Mouse (Mus musculus): ENCODE measurements at regions not wholly inside any gene's neighbourhood (a gene's known extent, or its start where the extent isn't known, plus 50 kb on each side); places are given as distances from the start of the nearest gene placed in this dataset.

DNA sequence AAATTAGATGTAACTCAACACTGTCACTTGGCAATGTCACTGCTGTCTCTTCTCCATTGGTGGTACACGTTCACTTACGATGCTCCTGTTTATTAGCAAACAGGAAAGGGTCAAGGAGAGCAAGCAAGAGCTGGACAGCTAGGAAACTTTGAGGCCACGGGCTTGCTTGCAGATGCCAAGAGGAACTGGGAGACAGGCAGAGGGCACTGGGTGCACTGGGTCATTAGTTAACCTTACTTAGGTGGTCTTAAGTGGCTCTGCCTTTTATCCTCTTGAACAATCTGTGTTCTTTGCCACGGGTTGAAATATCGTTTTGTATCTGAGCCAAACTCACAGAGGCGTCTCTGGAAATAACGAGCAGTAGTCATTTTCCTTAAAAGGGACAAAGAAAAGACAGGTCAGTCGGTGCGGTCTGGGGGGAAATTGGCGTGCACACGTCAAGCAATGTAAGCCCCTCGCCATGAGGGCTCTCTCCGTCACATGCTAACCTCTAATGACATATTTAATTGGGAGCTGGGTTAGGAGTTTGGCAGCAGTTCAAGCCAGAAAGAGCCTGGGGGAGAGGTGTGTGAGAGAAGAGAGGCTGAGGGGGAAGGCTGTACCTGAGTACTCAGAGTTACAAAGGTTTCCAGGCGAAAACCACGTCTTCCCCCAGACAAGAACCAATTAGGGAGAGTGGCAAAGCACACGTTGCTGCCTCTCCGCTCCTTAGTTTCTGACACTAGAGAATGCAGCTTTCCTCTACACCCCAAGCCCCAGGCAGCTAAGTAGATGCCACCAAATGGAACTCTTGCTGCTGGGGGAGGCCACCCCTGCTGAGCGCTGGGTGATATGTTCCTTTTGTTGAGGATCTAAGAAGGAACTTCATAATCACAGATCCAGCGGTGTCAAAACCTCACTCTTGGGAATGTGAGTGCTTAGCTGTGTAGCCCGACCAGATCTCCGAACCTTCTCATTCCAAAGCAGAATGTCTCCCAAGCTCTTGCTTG is 140.0 kb upstream of the Tut7 start:
- DNase-seq (ENCODE audit: low spot score in 2 of 2): no peak

DNA sequence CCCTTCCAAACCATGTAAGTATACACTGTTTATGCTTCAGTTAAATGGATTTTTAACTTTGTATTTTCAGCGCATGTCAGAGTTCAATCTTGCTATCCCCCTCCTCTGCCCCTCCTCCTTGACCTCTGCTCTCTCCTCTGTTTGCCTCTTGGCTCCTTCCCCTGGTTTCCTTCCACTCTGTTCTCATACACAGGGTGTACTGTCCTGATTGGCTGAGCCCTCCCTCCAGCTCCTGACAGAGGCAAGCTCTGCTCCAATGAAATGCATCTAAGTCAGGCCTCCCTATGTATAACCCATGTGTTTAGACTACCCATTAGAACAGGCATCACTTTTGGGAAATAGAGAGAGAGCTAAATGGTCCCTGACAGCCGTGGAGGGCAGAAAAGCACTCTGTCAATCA is 133.5 kb upstream of the Tut7 start:
- DNase-seq (ENCODE audit: low spot score in 2 of 2): no peak

DNA sequence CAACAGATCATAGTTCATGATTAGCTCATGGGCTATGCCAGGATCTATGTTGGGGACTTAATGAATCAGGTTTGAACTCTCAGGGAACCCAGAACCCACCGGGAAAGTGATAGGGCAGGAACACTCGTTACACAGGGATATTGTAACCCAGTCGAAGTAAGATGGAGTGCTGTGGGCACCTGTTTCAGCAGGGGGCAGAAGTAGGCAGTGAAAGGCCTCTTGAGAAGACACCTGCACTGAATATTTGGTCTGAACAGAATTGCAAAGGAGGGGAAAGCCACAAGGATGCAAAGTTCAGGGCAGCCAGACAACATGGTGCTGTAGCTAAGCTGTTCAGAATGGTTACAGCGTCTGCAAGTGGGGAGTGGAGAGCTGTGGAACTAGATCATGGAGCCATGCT is 129.9 kb upstream of the Tut7 start:
- peak in 1 of 2 experiments; percentile 17 for DNase-seq (ENCODE audit: low spot score in 2 of 2)

DNA sequence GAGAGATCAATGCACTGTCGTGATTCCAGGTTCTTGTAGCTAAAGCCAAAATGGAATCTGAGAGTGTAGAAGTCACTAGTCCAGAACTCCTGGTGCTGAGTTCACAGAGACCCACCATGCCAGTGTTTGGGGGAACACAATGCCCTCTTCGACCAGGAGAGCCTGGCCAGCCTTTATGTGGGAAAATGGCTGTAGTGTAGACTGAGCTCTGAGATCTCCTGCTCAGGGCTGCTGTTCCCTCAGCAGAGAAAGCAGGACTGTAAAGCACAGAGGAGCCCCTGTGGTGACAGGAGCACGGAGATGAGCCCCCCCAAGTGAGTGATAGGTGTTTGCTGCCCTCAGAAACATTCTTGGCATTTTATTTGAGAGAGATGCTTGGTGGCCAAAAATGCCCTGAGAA is 129.2 kb upstream of the Tut7 start:
- DNase-seq (ENCODE audit: low spot score in 2 of 2): no peak

DNA sequence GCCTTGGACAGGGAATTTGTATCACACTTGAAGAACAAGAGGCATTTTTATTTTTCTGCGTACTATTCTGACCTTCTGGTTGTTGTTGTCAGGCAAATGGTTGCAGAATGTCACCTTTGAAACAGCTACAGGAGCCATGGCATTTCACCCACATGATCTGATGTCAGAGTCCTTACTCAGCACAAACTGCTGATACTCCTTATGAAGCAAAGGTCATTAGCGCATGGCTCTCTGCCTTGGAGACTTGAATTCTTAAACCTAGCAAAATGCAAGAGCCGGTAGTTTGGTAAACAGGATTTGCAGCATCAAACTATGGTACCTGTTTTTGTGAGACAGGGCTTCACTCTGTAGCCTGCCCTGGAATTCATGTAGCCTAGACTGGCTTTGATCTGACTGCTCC is 127.3 kb upstream of the Tut7 start:
- no peak for DNase-seq (ENCODE audit: low spot score in 2 of 2)

DNA sequence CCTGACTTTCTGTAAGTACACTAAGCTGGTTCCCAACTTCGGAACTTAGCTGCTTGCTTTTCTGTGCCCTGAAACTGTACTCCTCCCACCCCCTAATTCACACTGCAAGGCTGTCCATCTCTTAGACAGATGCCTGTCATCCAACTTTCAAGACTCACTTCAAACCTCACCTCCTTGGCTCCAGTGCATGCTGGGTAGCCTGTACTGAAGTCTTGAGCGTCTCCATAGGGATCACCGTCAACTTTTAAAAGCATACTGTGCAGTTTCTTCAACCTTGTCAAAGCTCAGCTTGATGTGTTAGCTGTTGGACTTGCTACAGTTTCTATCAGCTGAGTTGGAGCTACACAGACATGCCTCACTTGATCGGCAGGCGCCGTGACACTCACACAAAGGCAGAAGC is 126.5 kb upstream of the Tut7 start:
- DNase-seq (ENCODE audit: low spot score in 2 of 2): no peak

DNA sequence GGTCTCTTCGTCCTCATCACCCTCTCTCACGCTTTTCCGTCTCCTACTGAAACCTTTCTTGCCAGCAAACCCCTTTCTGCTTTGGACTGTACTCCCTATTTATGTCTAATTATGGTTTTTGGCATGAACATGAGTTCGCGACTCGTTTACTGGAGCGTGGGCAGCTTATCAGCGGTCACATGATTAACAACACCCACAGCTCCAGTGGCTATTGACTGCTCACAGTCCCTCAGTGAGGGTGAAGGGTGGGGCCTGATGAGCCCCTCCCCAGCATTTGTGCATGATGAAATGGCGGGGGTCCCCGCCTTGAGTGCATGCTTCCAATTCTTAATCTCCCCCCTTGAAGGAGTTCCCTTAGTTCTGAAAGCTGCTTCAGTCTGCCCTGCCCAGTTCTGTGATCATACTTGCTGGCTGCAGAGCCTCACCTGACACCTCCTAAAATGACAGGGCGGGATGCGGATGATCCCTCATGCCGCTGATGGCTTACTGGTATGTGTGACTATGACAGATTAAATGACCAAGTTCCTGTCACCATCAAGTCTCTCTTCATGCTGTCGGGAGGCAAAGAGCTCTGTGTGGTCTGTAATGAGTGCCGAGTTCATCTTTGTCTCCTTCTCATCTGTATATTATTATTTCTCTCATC is 125.7 kb upstream of the Tut7 start:
- peak in 1 of 2 experiments; percentile 15 for DNase-seq (ENCODE audit: low spot score in 2 of 2)

DNA sequence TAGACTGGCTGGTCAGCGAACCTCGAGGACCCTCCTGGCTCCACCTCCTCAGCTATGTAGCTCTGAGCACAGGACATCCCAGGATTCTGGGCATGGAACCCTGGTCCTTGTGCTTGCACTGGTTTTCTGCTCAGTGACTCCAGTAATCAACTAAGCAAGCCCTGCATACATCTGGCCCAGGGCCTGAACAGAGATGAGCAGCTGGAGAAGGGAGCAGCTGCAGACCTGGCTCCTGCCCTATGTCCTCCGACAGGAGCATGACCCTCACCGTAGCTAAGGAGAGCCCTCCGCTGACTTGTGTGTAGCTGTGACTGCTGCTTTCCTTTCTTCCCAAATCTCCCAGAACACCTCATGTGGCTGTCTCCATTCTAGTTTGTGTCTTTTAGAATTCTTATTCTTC is 124.5 kb upstream of the Tut7 start:
- no peak for DNase-seq (ENCODE audit: low spot score in 2 of 2)

DNA sequence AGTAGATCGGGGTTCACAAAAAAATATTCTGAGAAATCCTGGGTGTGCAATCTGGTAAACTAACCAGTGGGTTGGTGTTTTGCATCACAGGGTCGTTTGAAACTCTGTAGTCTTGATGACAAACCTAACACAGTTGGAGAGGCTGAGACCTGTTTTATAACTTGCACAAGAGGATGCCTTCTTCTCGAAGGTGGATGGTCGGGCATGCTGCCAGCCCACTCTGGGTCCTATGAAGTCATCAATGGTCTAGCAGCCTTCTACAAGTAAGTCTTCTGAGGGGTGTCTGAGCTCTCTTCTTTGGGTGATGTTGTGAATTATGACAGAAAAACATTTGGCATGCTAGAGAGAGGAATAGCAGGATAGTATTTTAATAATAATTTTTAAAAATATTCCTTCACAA is 123.6 kb upstream of the Tut7 start:
- no peak for DNase-seq (ENCODE audit: low spot score in 2 of 2)

DNA sequence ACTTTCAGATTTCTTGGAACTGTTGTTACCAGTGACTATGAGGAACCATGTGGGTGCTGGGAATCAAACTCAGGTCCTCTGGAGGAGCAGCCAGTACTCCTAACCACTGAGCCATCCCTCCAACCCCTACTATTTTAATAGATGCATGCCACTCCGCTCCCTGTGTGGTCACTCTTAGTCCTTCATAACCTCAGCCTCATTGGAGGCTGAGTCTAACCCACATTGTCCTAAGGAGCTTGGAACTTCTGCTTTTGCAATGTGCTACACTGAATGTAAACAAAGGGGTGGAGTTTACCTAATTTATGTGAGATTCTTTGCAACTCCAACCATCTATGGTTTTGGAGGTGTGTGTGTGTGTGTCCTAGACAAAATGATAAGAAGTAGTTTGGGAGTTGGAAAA is 122.7 kb upstream of the Tut7 start:
- DNase-seq (ENCODE audit: low spot score in 2 of 2): no peak

DNA sequence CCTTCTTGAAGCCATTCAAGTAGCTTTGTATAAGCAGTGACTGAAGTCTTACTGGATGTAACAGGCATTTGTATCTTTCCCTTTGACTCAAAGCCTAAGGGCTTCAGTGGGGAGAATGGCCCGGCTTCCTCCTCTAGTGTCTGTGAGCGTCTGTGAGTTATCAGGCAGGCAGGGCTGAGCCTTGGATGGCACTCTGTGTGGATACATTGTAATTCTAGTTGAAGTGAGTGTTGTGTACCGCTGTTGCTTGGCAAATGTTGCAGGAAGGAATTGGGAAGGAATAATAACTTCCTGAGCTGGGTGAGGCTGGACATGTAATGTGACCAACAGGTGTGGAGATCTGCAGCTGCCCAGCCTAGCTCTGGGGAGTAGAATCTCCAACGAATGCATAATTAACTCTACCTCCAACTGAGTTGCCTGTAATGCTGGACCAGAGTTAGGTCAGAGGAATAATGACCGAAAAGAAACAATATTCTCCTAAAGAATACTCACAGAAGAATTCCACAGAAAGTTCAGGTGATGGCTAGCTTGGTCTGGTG is 120.7 kb upstream of the Tut7 start:
- DNase-seq (ENCODE audit: low spot score in 2 of 2): no peak

DNA sequence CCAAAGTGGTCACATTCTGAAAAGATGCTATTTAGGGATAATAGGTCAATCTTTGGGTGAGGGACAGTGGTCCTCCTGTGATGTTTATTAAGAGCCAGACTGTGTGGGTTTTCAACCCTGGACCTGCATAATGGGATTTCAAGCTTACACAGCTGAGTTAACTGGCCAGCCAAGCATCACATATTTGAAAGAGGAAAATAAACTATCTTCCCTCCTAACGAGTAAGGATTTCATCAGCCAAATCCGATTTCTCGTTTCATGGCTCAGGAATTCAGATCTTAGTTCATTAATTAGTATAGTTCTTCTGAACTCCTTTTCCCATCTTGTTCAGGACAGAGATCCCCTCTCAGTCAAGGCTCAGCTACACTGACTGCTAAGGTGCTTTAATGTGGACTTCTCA is 120.1 kb upstream of the Tut7 start:
- no peak for DNase-seq (ENCODE audit: low spot score in 2 of 2)

DNA sequence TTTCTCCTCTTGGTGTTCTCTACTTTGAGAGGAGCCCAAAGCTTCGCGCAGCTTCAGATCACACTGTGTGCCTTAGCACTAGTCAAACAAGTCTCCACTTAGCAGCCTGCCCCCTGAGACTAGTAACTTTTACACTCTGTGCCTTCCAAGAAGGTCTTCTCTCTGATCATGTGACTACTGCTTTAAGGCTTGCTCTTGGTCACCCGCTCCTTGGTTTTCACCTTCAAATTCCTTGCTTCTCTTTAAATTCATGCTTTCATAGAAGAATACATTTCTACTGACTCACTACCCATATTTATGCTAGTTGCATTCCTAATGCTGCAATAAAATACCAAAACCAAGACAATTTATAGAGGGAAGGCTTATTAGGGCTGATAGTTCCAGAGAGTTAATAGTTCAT is 118.6 kb upstream of the Tut7 start:
- DNase-seq (ENCODE audit: low spot score in 2 of 2): no peak

DNA sequence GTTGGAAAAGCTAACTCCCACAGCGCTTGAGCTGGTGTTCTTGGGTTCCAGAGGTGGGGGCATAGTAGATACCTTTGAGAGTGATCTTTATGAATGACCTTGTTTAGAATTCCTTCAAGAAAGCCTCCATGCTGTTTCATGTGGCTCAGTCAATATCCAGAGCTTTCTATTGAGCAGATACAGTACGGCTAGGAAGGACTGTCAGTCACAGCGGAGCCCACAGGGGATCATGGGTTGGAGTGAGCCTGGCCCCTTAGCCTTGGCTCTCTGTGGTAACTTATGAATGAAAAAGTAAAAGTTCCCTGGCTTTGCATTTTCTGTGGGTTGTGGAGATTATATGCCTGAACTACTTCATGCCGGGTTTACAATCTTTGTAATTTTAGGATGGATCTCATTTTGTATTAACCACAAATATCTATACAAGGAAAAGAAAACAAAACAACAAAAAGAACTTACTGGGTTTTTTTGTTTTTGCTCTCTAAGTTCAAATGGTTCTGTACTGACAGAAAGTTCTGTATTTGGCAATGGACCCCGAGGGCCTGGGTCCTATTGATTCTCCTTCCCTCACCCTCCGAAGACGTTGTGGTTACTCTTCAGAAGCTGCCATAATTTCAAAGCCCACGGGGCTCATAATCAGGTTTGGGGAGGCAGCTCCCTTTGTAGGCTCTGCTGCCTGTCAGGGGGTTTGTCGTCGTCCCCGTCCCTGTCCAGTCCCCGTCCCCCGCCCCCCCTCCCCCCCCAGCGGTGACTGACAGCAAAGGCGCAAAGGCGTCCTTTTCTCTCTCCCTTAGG is 117.7 kb upstream of the Tut7 start:
- no peak for DNase-seq (ENCODE audit: low spot score in 2 of 2)

DNA sequence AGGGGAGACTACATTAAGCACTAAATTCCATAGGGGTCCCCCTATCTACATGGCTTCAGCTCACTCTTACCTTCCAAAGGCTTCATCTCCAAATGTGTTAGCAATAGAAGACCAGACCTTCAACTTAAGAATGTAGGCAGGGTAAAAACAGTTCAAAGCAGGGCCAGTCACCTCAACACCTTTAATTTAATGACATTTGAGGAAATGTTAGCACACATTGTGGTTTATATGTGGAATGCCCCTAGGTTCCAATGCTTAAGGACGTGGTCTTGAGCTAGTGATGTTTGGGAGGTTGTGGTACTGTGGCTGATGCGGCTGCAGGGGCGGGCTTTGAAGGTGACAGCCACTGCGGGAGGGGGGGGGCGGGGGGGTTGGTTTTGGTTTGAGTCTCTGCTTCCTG is 116.9 kb upstream of the Tut7 start:
- no peak for DNase-seq (ENCODE audit: low spot score in 2 of 2)

DNA sequence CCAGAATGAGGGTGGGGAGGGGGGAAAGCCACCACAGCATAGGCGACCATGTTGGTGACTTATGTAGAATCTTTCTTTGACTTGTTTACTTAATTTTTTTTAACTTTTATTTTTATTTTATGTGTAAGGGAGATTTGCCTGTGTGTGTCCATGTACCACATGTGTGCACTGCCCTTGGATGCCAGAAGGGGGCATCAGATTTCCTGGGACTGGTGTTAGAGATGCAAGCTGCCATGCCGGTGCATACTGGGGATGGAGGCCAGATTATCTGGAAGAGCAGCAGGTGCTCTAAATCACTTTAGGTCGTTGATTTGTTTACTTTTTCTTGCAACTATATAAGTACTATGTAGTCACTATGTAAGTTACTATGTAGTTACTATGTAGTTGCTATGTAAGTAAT is 114.2 kb upstream of the Tut7 start:
- DNase-seq (ENCODE audit: low spot score in 2 of 2): no peak

DNA sequence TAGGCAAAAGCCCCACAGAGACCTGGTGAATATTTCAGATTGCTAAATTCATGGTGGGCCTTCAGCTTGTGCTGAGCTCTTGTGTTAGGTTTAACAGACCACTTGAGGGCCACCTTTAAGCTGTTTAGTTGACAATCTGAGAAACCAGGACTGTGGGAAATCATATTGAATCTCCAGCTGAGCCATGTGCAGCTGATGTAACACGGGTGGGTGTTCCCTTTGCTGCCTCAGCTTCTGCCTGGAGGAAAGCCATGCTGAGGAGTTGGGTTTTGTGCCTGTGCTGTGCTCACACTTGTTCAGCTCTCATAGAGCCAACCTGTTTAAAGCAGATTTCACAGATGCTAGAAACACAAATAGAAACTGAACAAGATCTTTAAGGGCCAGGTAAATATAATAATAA is 111.6 kb upstream of the Tut7 start:
- no peak for DNase-seq (ENCODE audit: low spot score in 2 of 2)

DNA sequence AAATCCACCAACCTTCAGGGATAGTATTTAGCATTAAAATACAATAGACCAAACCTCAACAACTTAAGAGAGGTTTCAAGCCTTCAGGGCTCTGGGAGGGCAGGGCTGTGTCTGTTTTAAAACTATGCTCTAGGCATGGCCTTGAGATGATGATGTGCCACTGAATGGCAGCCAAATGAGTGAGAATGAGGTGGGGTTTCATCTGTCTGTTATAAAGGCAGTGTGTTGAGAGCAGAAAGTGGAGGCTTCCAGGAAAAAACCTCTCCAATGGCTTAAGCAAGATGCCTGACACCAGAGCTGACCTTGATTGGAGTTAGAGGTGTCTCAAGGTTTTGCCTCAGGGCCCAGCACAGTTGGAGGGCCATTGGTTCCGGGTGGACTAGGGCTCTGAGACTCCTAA is 111.1 kb upstream of the Tut7 start:
- no peak for DNase-seq (ENCODE audit: low spot score in 2 of 2)

DNA sequence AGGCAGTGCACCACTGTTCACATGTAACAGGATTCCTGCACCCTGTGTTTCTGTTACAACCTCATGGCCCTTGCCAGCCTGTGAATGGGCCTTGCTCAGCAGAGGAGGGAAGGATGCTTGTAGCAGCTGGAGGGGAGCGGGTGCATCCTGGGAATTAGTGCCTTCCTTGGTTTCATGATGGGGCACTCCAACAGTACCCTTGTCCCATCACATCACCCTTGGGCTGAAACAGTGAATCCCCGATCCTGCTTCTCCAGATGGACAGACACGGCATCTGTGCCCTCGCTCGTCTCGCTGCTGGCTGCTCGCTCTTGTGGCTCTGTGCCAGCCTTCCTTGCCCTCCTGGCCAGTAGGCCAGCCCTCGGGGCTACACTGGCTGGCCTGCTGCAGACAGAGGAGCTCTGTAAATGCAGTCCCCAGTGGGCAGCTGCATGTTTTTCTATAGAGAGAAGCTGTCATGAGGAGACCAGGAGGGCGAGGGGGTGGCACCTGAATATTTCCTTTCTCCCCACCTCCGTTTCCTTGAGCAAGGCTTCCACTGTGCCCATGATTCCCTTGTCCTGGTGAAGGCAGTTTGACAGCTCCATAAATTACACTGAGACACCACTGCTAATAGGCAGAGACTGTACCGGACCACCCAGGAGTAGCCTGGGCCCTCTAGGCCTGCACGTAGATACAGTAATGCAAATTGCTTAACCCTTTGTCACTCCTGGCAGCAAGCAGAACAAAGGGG is 104.6 kb upstream of the Tut7 start:
- no peak for DNase-seq (ENCODE audit: low spot score in 2 of 2)

DNA sequence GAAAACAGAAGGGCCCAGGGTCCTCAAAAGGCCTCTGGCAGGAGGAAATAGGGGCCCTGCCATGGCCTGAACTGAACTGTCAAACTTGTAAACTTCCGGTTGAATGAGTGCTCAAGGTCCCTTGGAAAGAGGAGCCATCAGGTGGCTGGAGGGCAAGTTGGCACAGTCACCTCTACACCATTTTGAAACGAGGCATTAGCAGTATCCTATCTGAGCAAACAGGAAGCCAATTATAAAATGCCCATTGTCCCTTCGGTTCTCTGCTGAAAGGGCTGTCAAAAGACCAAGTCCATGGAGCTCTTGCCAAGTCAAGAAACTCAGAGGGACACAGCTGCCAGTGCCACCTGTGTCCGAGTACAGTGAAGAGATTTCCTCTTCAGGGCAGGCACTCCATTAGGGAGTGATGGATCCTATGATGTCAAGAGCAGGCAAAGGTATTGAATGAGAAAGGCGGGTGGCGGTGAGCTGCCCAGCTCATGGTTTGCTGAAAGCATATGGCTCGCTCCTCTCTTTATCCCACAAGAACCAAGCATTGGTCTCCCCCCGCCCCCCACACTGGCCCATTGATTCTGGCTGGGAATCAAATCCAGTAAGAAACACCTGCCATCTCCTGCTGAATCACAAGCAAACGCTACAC is 103.0 kb upstream of the Tut7 start:
- DNase-seq (ENCODE audit: low spot score in 2 of 2): no peak

DNA sequence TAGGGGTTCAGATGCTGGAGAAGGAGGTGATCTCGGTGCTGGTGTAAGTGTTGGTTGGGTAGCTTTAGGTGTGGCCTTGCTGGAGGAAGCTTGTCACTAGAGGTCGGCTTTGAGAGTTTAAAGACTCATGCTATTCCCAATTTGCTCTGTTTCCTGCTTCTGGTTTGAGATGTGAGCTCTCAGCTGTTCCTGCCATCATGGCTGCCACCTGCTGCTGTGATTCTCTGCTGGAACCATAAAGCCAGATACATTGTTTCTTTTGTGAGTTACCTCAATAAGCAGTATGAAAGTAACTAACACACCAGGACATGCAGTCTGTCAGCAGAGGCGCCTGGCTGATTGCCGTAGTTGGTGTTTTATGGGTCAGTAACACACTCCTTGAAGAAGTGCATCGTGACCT is 94.2 kb upstream of the Tut7 start:
- no peak for DNase-seq (ENCODE audit: low spot score in 2 of 2)

Data from urinary bladder, postnatal 36 days (tissue).